Mouse (Mus musculus) embryo, embryonic 9.5 days (tissue): ENCODE data around the gene BC005624.
"Not testable (repeated sequence)": the region's sequence is repeated elsewhere in the genome, so short reads cannot be mapped to it uniquely, and the experiment has no call there.

Experiments used
- DNase-seq: peaks from one replicate; pipeline ENCODE4 v3.0.0-alpha.2; 2017; ENCODE audit errors: extremely low spot score

BC005624 gene

DNA sequence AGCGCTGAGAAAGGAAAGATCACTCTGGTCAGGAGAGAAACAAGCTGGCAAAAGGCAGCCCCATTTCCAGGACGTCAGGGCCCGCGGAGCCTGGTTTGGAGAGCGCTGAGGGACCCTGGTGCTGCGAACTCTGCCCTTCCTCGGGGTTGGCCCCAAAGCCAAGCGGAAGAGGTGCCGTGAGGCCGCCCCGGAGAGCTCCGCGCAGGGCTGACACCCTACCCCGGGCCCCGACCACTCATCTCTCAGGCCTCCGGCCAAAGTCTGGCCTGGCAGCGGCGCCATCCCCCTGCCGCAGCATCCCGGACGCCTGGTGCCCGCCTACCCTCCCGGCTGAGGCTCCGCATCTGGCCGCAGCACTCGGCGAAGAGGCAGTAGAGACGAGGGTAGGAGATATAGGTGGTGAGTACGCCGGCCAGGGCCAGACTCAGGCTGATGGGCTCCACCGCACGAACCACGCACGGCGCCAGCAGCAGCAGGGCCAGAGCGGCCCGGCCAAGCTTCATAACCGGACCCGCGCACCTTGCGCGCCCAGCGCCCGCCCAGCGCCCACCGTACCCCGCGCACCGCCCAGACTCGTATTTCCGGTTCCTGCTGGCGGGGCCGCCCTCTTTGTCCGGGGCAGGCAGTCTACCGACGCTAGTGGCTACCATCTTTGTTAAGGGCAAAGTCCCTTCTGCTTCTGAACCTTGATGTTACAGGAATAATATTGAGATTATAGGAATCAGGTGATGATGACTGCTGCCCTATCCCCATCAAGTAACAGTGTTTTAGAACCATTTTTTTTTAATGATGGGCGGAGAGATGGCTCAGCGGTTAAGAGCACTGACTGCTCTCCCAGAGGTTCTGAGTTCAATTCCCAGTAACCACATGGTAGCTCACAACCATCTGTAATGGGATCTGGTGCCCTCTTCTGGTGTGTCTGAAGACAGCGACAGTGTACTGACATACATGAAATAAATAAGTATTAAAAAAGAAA lies 14.4 kb downstream of the BC005624 start, which contains the start of gene Tor1a:
Gene Tor1a (minus strand): TSS at position 582 of the 976 bp plus-strand sequence.
- DNase-seq, result peak; percentile 92

DNA sequence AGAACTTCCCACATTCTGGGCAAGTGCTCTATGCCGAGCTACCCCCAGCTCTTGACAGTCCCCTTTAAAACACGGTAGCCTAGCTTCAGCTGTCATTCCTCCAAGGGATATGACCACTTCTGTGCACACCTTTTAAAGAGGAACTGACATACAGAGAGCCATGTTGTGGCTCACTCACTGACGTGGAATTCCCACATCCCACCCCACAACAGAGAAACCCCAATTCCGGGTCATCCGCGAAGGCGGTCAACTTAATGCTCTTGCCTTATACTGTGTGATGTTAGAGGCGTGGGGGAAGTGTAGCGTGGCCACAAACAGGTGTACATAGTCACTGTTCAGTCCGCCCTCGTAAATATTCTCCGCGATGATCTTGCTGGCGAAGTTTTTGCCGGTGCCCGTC lies 15.2 kb downstream of the BC005624 start:
- no peak for DNase-seq

DNA sequence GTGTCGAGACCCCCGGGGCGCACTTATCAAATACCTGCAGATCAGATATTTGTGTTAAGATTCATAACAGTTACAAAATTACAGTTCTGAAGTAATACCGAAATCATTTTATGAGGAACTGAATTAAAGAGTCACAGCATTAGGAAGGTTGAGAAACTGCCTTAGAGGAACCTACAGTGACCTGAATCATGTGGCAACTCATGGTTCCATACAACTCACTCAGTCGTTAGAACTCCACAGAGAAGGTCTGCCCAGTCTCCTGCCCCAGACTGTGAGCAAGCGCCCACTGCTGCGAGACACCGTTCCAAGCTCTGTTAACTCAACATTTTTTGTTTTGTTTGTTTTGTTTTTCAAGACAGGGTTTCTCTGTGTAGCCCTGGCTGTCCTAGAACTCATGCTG lies 16.4 kb downstream of the BC005624 start:
- DNase-seq, result no peak

DNA sequence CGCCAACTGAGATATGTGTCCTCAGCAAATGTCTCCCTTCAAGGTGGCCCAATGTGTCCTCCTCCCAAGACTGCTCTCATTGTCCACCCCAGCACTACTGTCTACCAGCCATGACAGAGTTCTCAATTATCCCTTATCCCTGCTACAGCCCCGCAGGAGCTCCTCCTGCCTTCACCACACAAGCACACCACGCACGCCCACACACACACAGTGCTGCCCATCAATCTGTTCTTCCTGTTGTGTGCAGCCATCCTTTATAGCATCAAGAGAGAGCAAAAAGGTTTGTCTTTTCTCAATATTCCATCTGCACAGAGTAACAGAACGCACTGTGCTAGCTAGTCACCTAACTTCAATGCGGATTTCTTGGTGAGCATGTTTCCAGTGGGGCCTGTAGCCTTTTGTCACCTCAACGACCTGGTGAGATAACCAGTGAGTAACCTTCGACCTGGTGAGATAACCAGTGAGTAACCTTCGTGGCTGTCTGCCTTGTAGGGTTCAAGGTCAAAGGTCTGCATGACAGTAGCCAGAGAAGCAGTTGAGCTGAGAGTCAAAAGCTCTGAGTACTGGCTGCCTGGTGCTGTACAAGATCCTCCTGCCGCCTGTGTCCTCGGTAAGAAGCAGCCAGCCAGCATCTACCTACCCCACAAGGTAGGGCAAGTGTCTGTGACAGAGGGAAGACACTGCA lies 19.3 kb downstream of the BC005624 start:
- DNase-seq, result no peak

DNA sequence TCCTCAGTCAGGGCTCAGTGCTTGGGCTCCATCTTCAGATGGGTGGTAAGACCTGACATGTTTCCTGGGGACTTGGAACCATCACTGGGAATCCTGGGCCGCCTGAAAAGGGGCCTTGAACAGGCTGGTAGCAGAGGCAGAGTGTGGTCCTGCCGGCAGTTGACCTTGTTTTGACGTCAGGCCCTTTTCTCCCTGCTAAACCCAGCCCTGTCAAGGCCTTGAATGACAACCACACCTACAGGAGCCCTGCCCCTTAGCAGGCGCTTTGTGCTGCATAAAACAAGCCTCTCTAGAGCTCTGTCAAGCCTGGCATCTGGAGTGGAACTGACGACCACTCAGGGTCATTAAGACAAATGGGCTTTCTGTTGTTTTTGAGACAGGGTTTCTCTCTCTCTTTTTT lies 22.1 kb downstream of the BC005624 start:
- DNase-seq, result no peak

DNA sequence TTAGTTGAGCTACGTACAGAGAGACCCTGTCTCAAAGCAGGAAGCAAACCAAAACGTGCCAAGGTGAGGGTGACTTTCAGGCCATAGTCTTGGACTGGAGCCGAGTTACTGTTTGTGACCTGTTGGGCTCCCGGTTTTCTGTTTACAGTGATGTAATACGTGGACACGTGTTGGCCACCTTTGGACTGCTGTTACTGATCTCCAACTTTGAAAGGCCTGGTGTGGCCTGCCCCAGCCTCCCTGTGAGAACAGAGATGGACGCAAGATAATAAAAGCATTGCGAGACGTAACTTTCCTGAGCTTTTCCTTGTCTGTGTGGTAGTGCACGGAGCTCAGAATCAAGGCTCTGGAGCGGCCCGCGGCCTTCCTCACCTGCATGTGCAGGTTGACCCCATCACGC lies 23.3 kb downstream of the BC005624 start:
- no peak for DNase-seq

DNA sequence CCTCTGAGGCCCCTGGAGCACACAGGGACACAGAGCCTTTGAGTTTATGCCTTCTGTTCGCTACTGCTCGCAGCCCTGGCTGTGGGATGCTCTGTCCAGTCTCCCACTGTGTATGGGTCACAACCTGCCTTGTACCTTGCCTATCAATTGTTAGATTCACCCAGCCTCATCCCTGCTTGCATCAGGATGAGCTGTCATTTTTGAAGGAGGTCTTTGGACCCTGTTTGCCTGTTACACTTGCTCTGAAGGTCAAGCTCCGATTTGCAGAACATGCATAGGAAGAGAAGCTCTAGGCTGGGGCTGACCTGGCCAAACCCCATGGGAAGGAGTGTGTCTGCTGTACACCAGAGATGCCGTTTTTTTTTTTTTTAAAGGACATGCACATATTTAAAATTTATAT lies 24.5 kb downstream of the BC005624 start:
- no peak for DNase-seq

DNA sequence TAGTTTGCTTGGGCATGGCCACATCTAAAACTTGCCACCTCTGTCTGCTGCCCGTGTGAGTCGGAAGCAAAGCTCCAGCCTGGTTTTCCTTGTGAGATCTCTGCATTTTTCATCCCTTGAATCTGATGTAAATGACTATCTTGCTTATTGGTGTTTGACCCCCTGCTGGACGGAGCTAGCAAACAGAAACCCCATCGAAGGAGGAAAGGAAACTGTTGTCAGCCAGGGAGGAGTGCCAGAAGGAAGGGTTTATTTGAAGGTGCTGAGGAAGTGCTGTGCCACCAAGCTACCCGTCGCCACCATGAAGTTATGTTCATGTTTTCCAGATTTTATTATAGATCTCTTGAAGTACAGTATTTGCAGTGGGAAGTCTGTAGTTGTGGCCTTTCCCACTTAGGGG lies 27.2 kb downstream of the BC005624 start:
- DNase-seq, result no peak

DNA sequence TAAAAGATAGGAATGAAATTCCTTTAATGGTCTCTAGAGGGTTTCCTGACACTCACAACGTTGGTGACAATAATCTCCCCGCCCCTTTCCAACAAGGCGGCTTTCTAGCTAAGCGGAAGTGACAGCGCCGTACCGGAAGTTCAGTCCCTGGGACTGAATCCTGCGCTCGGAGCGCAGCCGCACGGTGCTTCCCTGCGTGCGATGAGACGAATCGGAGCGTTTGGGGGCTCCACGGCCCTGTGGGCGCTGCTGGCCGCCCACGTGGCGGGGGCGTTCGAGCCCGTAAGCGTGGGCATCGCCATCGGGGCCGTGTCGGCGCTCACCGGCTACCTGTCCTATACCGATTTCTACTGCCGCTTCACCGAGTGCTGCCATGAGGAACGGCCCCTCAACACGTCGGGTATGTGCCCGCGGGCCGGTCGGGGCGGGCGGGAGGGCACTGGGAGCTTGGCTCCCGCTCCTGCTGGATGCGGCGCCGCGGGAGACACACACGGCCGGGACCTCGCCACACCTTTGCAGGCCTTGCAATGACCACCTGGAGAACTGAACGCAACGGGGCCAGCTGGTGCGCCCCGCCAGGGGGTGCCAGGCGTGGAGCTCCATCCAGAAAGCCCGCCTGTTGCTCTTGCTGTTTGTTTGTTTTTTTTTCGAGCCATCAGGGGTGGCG lies 29.0 kb downstream of the BC005624 start, which contains the start of gene Tor1b:
Gene Tor1b (plus strand): TSS at position 136 of the 667 bp plus-strand sequence.
- peak; percentile 84 for DNase-seq

DNA sequence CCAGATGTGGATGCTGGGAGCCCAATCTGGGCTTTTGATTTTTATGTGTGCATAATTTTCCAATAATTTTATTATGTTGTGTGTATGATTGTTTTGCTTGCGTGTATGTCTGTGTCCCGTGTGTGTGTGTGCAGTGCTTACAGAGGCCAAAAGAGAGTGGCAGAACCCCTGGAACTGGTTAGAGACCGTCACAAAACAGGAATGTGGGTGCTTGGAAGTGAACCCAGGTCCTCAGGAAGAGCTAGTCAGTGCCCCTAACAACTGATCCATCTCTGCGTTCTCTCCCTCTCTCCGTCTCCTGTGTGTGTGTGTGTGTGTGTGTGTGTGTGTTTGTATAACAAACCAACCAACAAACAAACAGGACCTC lies 29.6 kb downstream of the BC005624 start:
- DNase-seq, result no peak

DNA sequence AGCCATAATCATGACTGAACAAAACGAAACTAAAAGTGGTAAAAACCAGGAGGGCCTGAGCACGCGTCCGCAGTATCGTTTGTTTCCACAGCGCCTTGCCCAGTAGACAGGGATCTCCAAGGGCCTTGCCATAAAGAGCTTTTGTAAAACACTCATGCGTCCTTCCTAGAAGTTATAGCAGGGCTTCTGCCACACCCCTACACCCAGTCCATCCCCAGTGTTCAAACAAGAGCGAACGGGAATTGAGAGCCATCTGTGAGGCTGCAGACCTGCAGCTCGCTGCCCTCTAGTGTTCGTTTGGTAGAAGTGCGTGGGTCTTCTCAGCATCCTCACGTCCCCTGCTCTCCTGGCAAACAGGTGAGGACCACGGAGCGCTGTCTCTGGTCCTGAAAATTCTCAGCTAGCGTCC lies 39.4 kb downstream of the BC005624 start:
- DNase-seq, result peak; percentile 71

DNA sequence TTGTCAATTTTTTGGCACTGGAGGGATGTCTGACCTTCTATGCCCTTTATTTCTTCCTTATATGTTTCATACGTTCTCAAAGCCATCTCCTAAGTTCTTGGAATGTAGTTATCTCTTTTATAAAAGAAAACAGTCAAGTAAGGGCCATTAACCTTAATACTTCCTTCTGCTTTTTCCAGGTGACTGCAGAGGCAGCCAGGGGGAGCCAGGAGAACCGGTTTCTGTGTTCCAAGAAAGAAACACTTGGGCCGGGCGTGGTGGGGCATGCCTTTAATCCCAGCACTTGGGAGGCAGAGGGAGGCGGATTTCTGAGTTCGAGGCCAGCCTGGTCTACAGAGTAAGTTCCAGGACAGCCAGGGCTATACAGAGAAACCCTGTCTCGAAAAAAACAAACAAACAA lies 39.9 kb downstream of the BC005624 start:
- not testable (repeated sequence) for DNase-seq

DNA sequence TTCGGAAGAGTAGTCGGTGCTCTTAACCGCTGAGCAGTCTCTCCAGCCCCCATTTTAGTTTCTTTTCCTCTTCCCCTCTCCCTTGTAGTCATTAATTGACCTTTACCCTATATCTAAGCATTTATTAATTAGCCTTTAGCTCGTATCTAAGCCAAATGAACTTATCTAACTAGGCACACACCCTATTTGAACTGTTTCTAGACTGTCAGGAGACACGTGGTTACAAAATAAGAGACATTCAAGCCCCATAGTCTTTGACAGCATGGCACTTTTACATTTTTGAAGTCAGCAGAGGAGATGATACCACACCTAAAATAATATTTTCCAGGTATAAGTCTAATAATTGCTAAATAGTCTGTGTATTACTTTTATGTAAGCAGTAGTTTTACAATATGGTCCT lies 40.4 kb downstream of the BC005624 start:
- no peak for DNase-seq

DNA sequence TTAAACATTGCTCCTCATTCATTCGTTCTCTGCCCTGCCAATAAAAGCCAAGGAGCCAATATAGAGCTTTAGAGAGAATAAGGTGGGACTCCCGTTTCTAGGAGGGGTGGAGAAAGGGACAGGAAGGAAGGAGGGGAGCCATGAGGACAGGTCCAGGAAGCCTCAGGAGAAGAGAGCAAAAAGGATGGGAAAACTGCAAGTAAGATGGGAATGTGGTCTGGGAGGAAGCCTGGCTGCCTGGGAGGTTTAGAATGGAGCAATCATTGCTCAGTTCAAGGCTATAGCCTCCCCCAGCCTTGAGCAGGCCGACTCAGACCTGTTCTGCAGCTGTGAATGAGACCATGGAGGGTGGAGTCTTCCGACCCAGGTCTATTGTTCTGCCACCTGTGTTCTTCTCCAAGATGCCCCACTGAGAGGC lies 43.4 kb downstream of the BC005624 start:
- DNase-seq, result no peak

DNA sequence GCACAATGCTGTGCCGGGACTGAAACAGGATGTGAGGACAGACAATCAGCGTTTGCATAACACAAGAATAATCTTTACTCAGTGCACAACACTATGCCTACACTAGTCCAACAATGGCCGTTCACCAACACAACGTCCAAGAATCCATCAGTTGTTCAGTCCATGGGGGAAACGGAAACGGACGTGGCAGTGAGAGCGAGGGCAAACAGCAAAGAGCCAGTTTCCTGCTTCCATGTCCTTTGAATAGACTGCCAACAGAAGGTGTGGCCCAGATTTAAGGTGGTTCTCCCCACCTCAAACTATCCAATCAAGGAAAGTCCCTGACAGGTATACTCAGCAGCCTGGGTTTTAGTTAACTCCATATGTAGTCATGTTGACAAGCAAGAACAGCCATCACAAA lies 44.3 kb downstream of the BC005624 start:
- no peak for DNase-seq

DNA sequence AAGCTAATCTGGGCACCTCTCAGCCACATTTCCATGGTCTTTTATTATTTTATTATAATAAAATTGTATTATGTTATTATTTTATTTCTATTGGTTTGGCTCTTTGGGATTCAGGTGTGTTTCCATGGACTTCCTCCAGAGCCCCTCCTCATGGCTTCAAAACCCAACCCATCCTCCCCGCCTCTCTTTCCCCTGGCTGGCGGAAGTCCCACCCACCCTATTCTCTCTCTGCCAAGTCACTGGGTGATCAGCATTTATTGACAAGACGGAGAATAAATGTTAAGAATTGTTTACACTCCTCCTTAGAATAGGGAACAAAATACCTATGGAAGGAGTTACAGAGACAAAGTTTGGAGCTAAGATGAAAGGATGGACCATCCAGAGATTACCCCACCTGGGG lies 45.2 kb downstream of the BC005624 start:
- no peak for DNase-seq

DNA sequence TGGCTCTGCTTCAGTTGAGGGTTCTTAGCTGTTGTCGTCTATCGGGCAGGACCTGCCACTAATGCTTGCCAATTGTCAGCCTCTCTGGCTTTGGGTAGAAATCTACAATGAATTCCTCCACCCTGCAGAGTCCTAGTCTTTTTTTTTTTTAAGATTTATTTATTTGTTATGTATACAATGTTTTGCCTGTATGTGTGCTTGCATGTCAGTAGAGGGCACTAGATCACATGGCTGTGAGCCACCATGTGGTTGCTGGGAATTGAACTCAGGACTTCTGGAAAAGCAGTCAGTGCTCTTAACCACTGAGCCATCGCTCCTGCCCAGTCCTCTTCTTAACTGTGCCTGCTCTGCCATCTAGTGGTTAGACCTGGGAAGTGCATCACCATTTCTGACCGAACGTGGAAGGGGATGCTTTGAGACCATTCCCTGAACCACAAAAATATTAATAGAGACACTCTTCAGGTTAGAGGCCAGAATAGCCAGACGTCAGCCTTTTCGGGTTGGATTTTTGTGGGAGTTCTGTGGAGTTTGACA lies 48.0 kb downstream of the BC005624 start:
- peak; percentile 82 for DNase-seq

DNA sequence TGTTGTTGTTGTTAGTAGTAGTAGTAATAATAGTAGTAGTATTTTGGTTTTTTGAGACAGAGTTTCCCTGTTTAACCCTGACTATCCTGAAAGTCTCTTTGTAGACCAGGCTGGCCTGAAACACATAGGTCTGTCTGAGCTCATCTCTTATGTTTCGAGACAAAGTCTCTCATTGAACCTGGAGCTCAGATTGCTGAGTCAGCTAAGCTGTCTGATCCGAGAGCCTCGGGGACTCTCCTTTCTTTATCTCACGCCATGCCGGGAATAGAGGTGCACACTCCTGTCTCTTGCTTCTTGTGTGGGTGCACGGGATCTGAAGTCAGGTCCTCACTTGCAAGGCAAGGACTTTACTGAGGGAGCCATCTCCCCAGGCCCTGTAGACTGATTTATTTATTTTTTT lies 49.0 kb downstream of the BC005624 start:
- DNase-seq, result no peak

DNA sequence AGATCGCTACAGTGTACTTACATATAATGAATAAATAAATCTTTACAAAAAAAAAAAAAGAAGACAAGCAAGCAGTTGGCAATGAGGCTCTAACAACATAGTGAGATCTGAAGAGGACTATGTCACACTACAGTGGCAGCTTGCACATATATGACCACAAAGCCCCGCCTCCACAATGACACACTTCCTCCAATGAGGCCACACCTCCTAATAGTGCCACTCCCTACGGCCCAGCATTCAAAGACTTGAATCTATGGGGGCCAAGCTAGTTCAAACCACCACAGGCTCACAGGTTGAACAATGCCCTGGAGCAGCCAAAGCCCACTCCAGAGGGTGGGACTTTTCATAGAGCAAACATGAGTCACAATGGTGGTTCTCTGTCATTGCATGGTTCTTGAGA lies 50.1 kb downstream of the BC005624 start:
- no peak for DNase-seq

DNA sequence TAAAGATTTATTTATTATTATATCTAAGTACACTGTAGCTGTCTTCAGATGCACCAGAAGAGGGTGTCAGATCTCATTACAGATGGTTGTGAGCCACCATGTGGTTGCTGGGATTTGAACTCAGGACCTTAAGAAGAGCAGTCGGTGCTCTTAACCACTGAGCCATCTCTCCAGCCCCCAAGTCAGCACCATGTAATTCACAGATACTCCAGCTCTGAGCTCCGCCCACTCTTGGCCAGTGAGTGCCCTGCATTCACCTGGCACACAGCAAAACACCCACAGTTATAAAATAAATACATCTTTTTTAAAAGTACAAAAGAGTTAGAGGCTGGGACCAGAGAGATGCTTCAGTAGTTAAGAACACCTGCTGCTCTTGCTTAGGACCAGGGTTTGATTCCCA lies 51.2 kb downstream of the BC005624 start:
- not testable (repeated sequence) for DNase-seq

DNA sequence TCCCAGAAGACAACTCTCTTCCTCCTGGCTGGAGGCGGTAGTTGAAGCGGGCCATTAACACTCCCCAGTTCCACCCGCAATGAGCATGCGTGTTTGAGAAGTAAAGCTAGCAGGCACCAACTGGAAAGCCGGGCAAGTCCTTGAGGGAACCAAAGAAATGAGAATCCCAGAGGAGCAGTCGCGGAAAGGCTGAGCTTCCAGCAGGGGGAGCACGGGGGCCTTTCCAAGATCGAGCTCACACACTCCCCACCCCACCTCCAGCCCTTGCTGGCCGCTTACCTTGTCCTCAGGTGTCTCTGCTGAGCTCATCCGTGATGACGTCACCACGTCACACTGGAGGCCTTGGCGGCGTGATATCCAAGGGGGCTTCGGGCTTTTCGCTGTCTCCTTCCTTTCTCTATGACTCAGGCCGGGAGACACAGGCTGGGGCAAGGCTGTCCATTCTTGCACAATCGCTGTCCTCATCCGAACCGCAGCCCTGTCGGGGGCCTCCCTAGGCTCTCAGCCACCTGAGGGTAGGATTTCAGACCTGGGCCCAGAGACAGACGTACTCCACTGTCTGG lies 52.4 kb downstream of the BC005624 start, which contains the start of gene Ptges:
Gene Ptges (minus strand): TSS at position 381 of the 563 bp plus-strand sequence.
- DNase-seq, result peak; percentile 74
